Mouse (Mus musculus) heart, embryonic 11.5 days (tissue): ENCODE measurements around the gene Vmn2r85. TPM values are rescaled to one million over a fixed set of nuclear protein-coding genes. Genes with fewer than 3 reads are reported as not detected.

ENCODE experiments used
- polyA plus RNA-seq: library from polyadenylated mRNA; unstranded; fragments of >200 nt; fragmentation: Nextera tagmentation; extraction: Ambion mirVana; gene quantifications from 2 replicates; pipeline ENCODE4 v1.2.1, GENCODE M21; 2014

The Vmn2r85 gene
- polyA plus RNA-seq, 1 experiment from 2014 or later: not detected

Other genes starting within 250 kb of the Vmn2r85 start
- gene Olfr826, start 245.5 kb downstream of the Vmn2r85 start, polyA plus RNA-seq: not detected in 2 replicates
- not detected in 2 replicates for gene Olfr827, start 215.3 kb downstream of the Vmn2r85 start, polyA plus RNA-seq
- not detected in 2 replicates for gene Neurod4, start 149.5 kb downstream of the Vmn2r85 start, polyA plus RNA-seq
- 0.46 TPM in 1 of 2 replicates, not detected in the other for gene Tespa1, start 106.8 kb downstream of the Vmn2r85 start, polyA plus RNA-seq
- gene Vmn2r84, start 35.4 kb downstream of the Vmn2r85 start, polyA plus RNA-seq: 0.01 TPM in 1 of 2 replicates, not detected in the other
- gene Vmn2r86, start 26.3 kb upstream of the Vmn2r85 start, polyA plus RNA-seq: not detected in 2 replicates
- gene Vmn2r87, start 67.7 kb upstream of the Vmn2r85 start, polyA plus RNA-seq: not detected in 2 replicates